22 mouse cellular contexts compared by ENCODE assay signal in the genomic region with DNA sequence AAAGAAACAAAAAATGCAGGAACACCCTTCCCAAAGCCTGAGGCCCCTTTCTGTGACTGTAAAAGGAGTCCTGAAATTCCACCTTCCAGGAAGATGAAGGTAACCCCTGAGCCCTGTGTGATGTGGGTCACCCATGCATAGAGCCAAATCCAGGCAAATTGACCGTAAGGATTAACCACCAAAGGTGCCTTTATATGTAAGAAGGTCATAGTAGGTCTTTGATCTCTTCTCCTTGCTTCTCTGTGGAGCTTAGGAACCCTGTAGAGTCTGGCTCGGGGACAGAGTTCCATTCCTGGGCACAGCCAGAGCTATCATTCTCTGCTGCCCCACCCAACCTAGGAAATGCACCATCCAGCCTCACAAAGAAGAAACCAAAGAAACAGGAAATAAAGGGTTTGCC.
"Had no signal": no experiment of that assay in that cellular context is flagged by ENCODE, and none has a peak within 500 bp of the region (broad histone marks: within the 10 kb centered on the region; RNA-seq: fewer than 3 reads in every experiment).

No protein-coding gene starts in this region.

- H3K27ac ChIP-seq: liver, embryonic 15.5 days; lung, embryonic 15.5 days; midbrain, embryonic 10.5 days; midbrain, embryonic 12.5 days; neural tube, embryonic 13.5 days; neural tube, embryonic 15.5 days had no signal

- H3K27me3 ChIP-seq: liver, embryonic 15.5 days; lung, embryonic 15.5 days; neural tube, embryonic 13.5 days; stomach, embryonic 15.5 days had no signal

- H3K9me3 ChIP-seq: liver, embryonic 15.5 days; lung, embryonic 15.5 days; midbrain, embryonic 10.5 days; midbrain, embryonic 12.5 days; neural tube, embryonic 13.5 days; neural tube, embryonic 15.5 days; stomach, embryonic 15.5 days had no signal

- H3K4me3 ChIP-seq: liver, embryonic 15.5 days; lung, embryonic 15.5 days; midbrain, embryonic 10.5 days; midbrain, embryonic 12.5 days; myocyte; neural tube, embryonic 13.5 days; neural tube, embryonic 15.5 days; stomach, embryonic 15.5 days had no signal

- H3K36me3 ChIP-seq: liver, embryonic 15.5 days; lung, embryonic 15.5 days; midbrain, embryonic 10.5 days; midbrain, embryonic 12.5 days; neural tube, embryonic 13.5 days; neural tube, embryonic 15.5 days; stomach, embryonic 15.5 days had no signal

- ATAC-seq: liver, postnatal 0 days; lung, postnatal 0 days; midbrain, embryonic 16.5 days had no signal

- DNase-seq: liver, postnatal 0 days; lung, adult 2 months; lung, postnatal 14 days; lung, postnatal 4 days; midbrain, embryonic 14.5 days; retina, postnatal 1 day; right cerebral cortex, adult 18-20 months; right cerebral cortex, postnatal 25 days; right cerebral cortex, postnatal 4 days; thymus, adult 18-20 months; thymus, postnatal 14 days; thymus, postnatal 36 days had no signal

- H3K4me2 ChIP-seq: liver, embryonic 15.5 days; lung, embryonic 15.5 days; midbrain, embryonic 12.5 days; neural tube, embryonic 13.5 days; neural tube, embryonic 15.5 days; stomach, embryonic 15.5 days had no signal

- H3K9ac ChIP-seq: liver, embryonic 15.5 days; liver, postnatal 0 days; lung, embryonic 15.5 days; midbrain, embryonic 12.5 days; neural tube, embryonic 13.5 days; neural tube, embryonic 15.5 days; stomach, embryonic 15.5 days had no signal
